Comparison of ENCODE assay signal across 9 mouse cellular contexts in genomic region chr15:78831720-78832657, GRCm38 (mm10). TPM values are rescaled to one million over a fixed set of nuclear protein-coding genes. Genes with fewer than 3 reads are reported as not detected.
DNase-seq lines count a peak whose midpoint lies in the region; ATAC-seq and TF ChIP-seq lines count a peak whose summit lies in the region.
"Had no signal": no experiment of that assay in that cellular context is flagged by ENCODE, and none has a peak within 500 bp of the region (broad histone marks: within the 10 kb centered on the region; RNA-seq: fewer than 3 reads in every experiment).

No protein-coding gene starts in this region.

- peaks cover 11% of the 10 kb centered on the region for H3K27me3 ChIP-seq in limb, embryonic 10.5 days (ENCODE audit: low read depth, poor library complexity, severe bottlenecking)
- 0 out of 2 replicates have a peak, but pooled peaks cover 2% of the 10 kb centered on the region for H3K27me3 ChIP-seq in midbrain, embryonic 11.5 days (ENCODE audit: control insufficient read depth, insufficient read depth, low read length)

- peak overlapping the region; percentile 1; the same call in 1 of the 2 replicates for H3K4me2 ChIP-seq in midbrain, embryonic 11.5 days

- peak overlapping the region; percentile 77 for H3K27ac ChIP-seq in left cerebral cortex, adult 2 months
- H3K27ac ChIP-seq in limb, embryonic 10.5 days = peak overlapping the region; percentile 90
- peak overlapping the region; percentile 59 for H3K27ac ChIP-seq in midbrain, embryonic 11.5 days (ENCODE audit: low read depth, low read length)

- ATAC-seq in midbrain, embryonic 11.5 days (ENCODE audit: low FRiP score) = peak; percentile 49
- ATAC-seq in erythroblast, adult 5-6 weeks (replicated peaks; ENCODE audit: low FRiP score, poor library complexity, severe bottlenecking) = no peak

- TF ChIP-seq CTCF in left cerebral cortex, adult 2 months (IDR thresholded peaks at IDR 0.05) = no peak

- WGBS in limb, embryonic 10.5 days = 32% methylated on average over 19 of the region's 19 CpGs
- 61% methylated on average over 19 of the region's 19 CpGs for WGBS in midbrain, embryonic 11.5 days

- H3K9me3 ChIP-seq in limb, embryonic 10.5 days (replicated peaks) = no peaks in the 10 kb centered on the region
- H3K9me3 ChIP-seq in midbrain, embryonic 11.5 days (ENCODE audit: control insufficient read depth, low read length) = no peaks in the 10 kb centered on the region

- peaks cover 71% of the 10 kb centered on the region for H3K4me1 ChIP-seq in limb, embryonic 10.5 days
- peaks cover 26% of the 10 kb centered on the region for H3K4me1 ChIP-seq in midbrain, embryonic 11.5 days (ENCODE audit: control insufficient read depth, insufficient read depth, low read length)

- H3K36me3 ChIP-seq in limb, embryonic 10.5 days = no peaks in the 10 kb centered on the region
- H3K36me3 ChIP-seq in midbrain, embryonic 11.5 days (ENCODE audit: control insufficient read depth, insufficient read depth, low read length) = no peaks in the 10 kb centered on the region

- peak overlapping the region; percentile 64 for H3K9ac ChIP-seq in midbrain, embryonic 11.5 days (ENCODE audit: low read length)

- no peak for DNase-seq in left cerebral cortex, adult 2 months (ENCODE audit: extremely low spot score in 1 of 2, low spot score in 2 of 2)
- no peak for DNase-seq in left cerebral cortex, adult 11 months (ENCODE audit: low spot score)
- DNase-seq in heart, postnatal 25 days (ENCODE audit: low spot score) = peak; percentile 63
- peak; percentile 57 for DNase-seq in limb, embryonic 10.5 days (ENCODE audit: low spot score)
- DNase-seq in midbrain, embryonic 11.5 days (ENCODE audit: low spot score, missing footprints) = no peak
- no peak for DNase-seq in thymus, adult 18-20 months
- no peak for DNase-seq in ovary, postnatal 14 days (ENCODE audit: low spot score)

- H3K4me3 ChIP-seq in left cerebral cortex, adult 2 months = no peak overlapping the region
- peak overlapping the region; percentile 31 for H3K4me3 ChIP-seq in limb, embryonic 10.5 days
- no peak overlapping the region for H3K4me3 ChIP-seq in midbrain, embryonic 11.5 days (ENCODE audit: low read depth, low read length)

- intact Hi-C loops in left cerebral cortex, adult 2 months (cut with DNase I) = no loop called here
- intact Hi-C loops in heart, postnatal 25 days (cut with DNase I) = no loop called here

RNA-seq across cellular contexts. Expression of gene Cdc42ep1, which starts 10.4 kb away (rescaled TPM):
- 10 to 100 TPM; 10.6 to 13.1 TPM for total RNA-seq in left cerebral cortex, adult 2 months (2021)
- 10 to 100 TPM; 34.1 to 41.0 TPM for total RNA-seq in heart, postnatal 25 days (2021)
- 18.8 and 22.0 TPM in 2 replicates for polyA plus RNA-seq in limb, embryonic 10.5 days (2016; fragmentation: Nextera tagmentation; extraction: Ambion mirVana)
- polyA plus RNA-seq in midbrain, embryonic 11.5 days (2014; fragmentation: Nextera tagmentation; extraction: Ambion mirVana) = 6.4 and 9.0 TPM in 2 replicates
- total RNA-seq in erythroblast, adult 5-6 weeks (2015; ENCODE audit: low replicate concordance) = not detected in 2 replicates
- total RNA-seq in erythroblast, adult 5-6 weeks (2017; ENCODE audit: low replicate concordance) = 0.70 TPM in 1 of 2 replicates, not detected in the other
- total RNA-seq: common myeloid progenitor, adult 5-6 weeks had no signal

RNA-seq across cellular contexts. Expression of gene Lgals2, which starts 23.3 kb away (rescaled TPM):
- not detected for total RNA-seq in left cerebral cortex, adult 2 months (2021)
- total RNA-seq in heart, postnatal 25 days (2021) = under 1 TPM; 0.62 to 0.64 TPM
- polyA plus RNA-seq in limb, embryonic 10.5 days (2016; fragmentation: Nextera tagmentation; extraction: Ambion mirVana) = not detected in 2 replicates
- not detected in 2 replicates for polyA plus RNA-seq in midbrain, embryonic 11.5 days (2014; fragmentation: Nextera tagmentation; extraction: Ambion mirVana)
- total RNA-seq in erythroblast, adult 5-6 weeks (2015; ENCODE audit: low replicate concordance) = not detected in 2 replicates
- total RNA-seq in erythroblast, adult 5-6 weeks (2017; ENCODE audit: low replicate concordance) = not detected in 2 replicates
- total RNA-seq: common myeloid progenitor, adult 5-6 weeks had no signal

RNA-seq across cellular contexts. Expression of gene Card10, which starts 29.1 kb away (rescaled TPM):
- 1 to 10 TPM; 4.8 TPM for total RNA-seq in left cerebral cortex, adult 2 months (2021)
- 10 to 100 TPM; 14.8 to 18.3 TPM for total RNA-seq in heart, postnatal 25 days (2021)
- polyA plus RNA-seq in limb, embryonic 10.5 days (2016; fragmentation: Nextera tagmentation; extraction: Ambion mirVana) = 4.7 and 5.3 TPM in 2 replicates
- polyA plus RNA-seq in midbrain, embryonic 11.5 days (2014; fragmentation: Nextera tagmentation; extraction: Ambion mirVana) = 1.3 and 1.5 TPM in 2 replicates
- 0.58 TPM in 1 of 2 replicates, not detected in the other for total RNA-seq in erythroblast, adult 5-6 weeks (2015; ENCODE audit: low replicate concordance)
- total RNA-seq in erythroblast, adult 5-6 weeks (2017; ENCODE audit: low replicate concordance) = 0.56 TPM in 1 of 2 replicates, not detected in the other
- total RNA-seq: common myeloid progenitor, adult 5-6 weeks had no signal

RNA-seq across cellular contexts. Expression of gene Gga1, which starts 45.0 kb away (rescaled TPM):
- total RNA-seq in left cerebral cortex, adult 2 months (2021) = 10 to 100 TPM; 64.8 to 68.2 TPM
- total RNA-seq in heart, postnatal 25 days (2021) = 10 to 100 TPM; 41.6 to 43.8 TPM
- 49.9 and 56.5 TPM in 2 replicates for polyA plus RNA-seq in limb, embryonic 10.5 days (2016; fragmentation: Nextera tagmentation; extraction: Ambion mirVana)
- polyA plus RNA-seq in midbrain, embryonic 11.5 days (2014; fragmentation: Nextera tagmentation; extraction: Ambion mirVana) = 20.5 and 25.7 TPM in 2 replicates
- total RNA-seq in erythroblast, adult 5-6 weeks (2015; ENCODE audit: low replicate concordance) = 6.5 and 17.1 TPM in 2 replicates
- total RNA-seq in erythroblast, adult 5-6 weeks (2017; ENCODE audit: low replicate concordance) = 3.5 and 3.7 TPM in 2 replicates

RNA-seq across cellular contexts. Expression of gene Mfng, which starts 58.7 kb away (rescaled TPM):
- 1 to 10 TPM; 5.0 to 6.2 TPM for total RNA-seq in left cerebral cortex, adult 2 months (2021)
- 10 to 100 TPM; 11.6 to 13.2 TPM for total RNA-seq in heart, postnatal 25 days (2021)
- polyA plus RNA-seq in limb, embryonic 10.5 days (2016; fragmentation: Nextera tagmentation; extraction: Ambion mirVana) = 11.1 and 13.1 TPM in 2 replicates
- polyA plus RNA-seq in midbrain, embryonic 11.5 days (2014; fragmentation: Nextera tagmentation; extraction: Ambion mirVana) = 57.2 and 61.8 TPM in 2 replicates
- total RNA-seq in erythroblast, adult 5-6 weeks (2015; ENCODE audit: low replicate concordance) = 0.38 and 1.7 TPM in 2 replicates
- 0.17 and 0.98 TPM in 2 replicates for total RNA-seq in erythroblast, adult 5-6 weeks (2017; ENCODE audit: low replicate concordance)

Comparison
In these comparisons a context has a peak if more than half of its experiments do, and no peak if none do; other contexts are left out.
1. DNase-seq: peak in heart, postnatal 25 days (single experiment) and limb, embryonic 10.5 days (single experiment); none in left cerebral cortex, adult 2 months (0 of 2), left cerebral cortex, adult 11 months (single experiment), midbrain, embryonic 11.5 days (single experiment), thymus, adult 18-20 months (0 of 2) and ovary, postnatal 14 days (single experiment).
2. RNA of gene Cdc42ep1, which starts 10.4 kb away (total RNA-seq): 34.1 to 41.0 TPM in heart, postnatal 25 days and 10.6 to 13.1 TPM in left cerebral cortex, adult 2 months; 0.70 TPM in erythroblast, adult 5-6 weeks; every median in the first group is over 4 times any median in the second.
3. Peak in every context shown above with its lines, with median percentiles within 50 percentile points of each other: H3K27ac ChIP-seq.